In the genomic region with DNA sequence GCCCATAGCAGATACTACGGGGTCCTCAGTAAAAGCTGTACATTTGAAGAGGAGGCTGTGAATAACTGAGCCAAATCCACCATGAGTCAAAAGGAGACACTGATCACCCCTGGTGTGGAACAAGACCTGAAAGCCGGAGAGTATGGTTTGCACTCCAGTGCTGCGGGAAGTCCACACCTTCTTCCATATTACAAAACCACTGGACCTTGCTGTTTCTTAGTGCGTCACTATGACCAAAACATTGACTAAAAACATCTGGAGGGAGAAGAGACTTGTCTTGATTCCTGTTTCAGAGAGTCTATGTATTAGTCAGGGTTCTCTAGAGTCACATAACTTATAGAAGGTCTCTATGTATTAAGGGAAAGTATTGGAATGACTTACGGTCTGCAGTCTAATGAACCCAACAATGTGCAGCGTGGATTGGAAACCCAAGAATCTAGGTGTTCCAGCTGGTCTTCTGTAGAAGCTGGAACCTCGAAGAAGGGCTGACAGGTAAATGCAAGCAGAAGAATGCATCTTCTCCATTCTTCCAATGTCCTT, we compare ENCODE assay signal across 8 mouse cellular contexts. TPM values are rescaled to one million over a fixed set of nuclear protein-coding genes. Genes with fewer than 3 reads are reported as not detected.
DNase-seq lines count a peak whose midpoint lies in the region; ATAC-seq and TF ChIP-seq lines count a peak whose summit lies in the region.

Gene Gpcpd1 (minus strand): TSS at position 490 of the 540 bp plus-strand sequence.

- H3K36me3 ChIP-seq in embryonic facial prominence, embryonic 14.5 days (ENCODE audit: control insufficient read depth, insufficient read depth, low read length): no peaks in the 10 kb centered on the region
- no peaks in the 10 kb centered on the region for H3K36me3 ChIP-seq in heart, embryonic 15.5 days
- no peaks in the 10 kb centered on the region for H3K36me3 ChIP-seq in neural tube, embryonic 14.5 days (ENCODE audit: control insufficient read depth, insufficient read depth, low read length)

- peak within 1 kb of the TSS; percentile 11; the same call in 1 of the 2 replicates for H3K27ac ChIP-seq in embryonic facial prominence, embryonic 14.5 days (replicated peaks; ENCODE audit: low read depth, low read length)
- 0 out of 2 replicates have a peak within 1 kb of the TSS, but pooled peaks have one; percentile 24 for H3K27ac ChIP-seq in heart, embryonic 15.5 days
- no peak within 1 kb of the TSS for H3K27ac ChIP-seq in neural tube, embryonic 14.5 days (ENCODE audit: low read depth, low read length)

- 94% methylated on average over 7 of the region's 7 CpGs for WGBS in lung, adult 2 months
- WGBS in embryonic facial prominence, embryonic 14.5 days: 96% methylated on average over 7 of the region's 7 CpGs
- 87% methylated on average over 7 of the region's 7 CpGs for WGBS in heart, embryonic 15.5 days
- 93% methylated on average over 7 of the region's 7 CpGs for WGBS in neural tube, embryonic 14.5 days

- no peak for TF ChIP-seq CTCF in lung, adult 2 months (IDR thresholded peaks at IDR 0.05; ENCODE audit: insufficient read depth, low read length)

- H3K4me1 ChIP-seq in lung, adult 2 months (ENCODE audit: control insufficient read depth, insufficient read depth, low read length): peaks cover 2% of the 10 kb centered on the region; the same call in 1 of the 2 replicates
- peaks cover 2% of the 10 kb centered on the region for H3K4me1 ChIP-seq in embryonic facial prominence, embryonic 14.5 days (ENCODE audit: control insufficient read depth, insufficient read depth, low read length)
- peaks cover 28% of the 10 kb centered on the region for H3K4me1 ChIP-seq in heart, embryonic 15.5 days (replicated peaks)
- no peaks in the 10 kb centered on the region for H3K4me1 ChIP-seq in neural tube, embryonic 14.5 days (ENCODE audit: control insufficient read depth, insufficient read depth, low read length)

- no peak for TF ChIP-seq POLR2A in lung, adult 2 months (IDR thresholded peaks at IDR 0.05; ENCODE audit: borderline replicate concordance, extremely low read depth, low read depth, low read length)

- ATAC-seq in embryonic facial prominence, embryonic 14.5 days (ENCODE audit: low read depth): no peak
- ATAC-seq in heart, embryonic 15.5 days (replicated peaks; ENCODE audit: insufficient number of reproducible peaks, insufficient read depth, low FRiP score, low read depth): no peak
- no peak for ATAC-seq in neural tube, embryonic 14.5 days (ENCODE audit: low read depth)

- no peak within 1 kb of the TSS for H3K4me2 ChIP-seq in embryonic facial prominence, embryonic 14.5 days (ENCODE audit: low read depth, low read length)
- no peak within 1 kb of the TSS for H3K4me2 ChIP-seq in heart, embryonic 15.5 days
- H3K4me2 ChIP-seq in neural tube, embryonic 14.5 days (ENCODE audit: low read depth, low read length): no peak within 1 kb of the TSS

- no peaks in the 10 kb centered on the region for H3K27me3 ChIP-seq in embryonic facial prominence, embryonic 14.5 days (replicated peaks; ENCODE audit: control insufficient read depth, insufficient read depth, low read length)
- no peaks in the 10 kb centered on the region for H3K27me3 ChIP-seq in heart, embryonic 15.5 days
- H3K27me3 ChIP-seq in neural tube, embryonic 14.5 days (ENCODE audit: control insufficient read depth, insufficient read depth, low read length): no peaks in the 10 kb centered on the region

- no peak within 1 kb of the TSS for H3K9ac ChIP-seq in embryonic facial prominence, embryonic 14.5 days (ENCODE audit: low read depth, low read length)
- H3K9ac ChIP-seq in heart, embryonic 15.5 days: no peak within 1 kb of the TSS
- no peak within 1 kb of the TSS for H3K9ac ChIP-seq in neural tube, embryonic 14.5 days (replicated peaks; ENCODE audit: low read depth, low read length)

- intact Hi-C loops in left cerebral cortex, postnatal 36 days (cut with DNase I): no loop called here

- DNase-seq in lung, adult 2 months: no peak
- DNase-seq in lung, adult 18-20 months: no peak
- DNase-seq in embryonic facial prominence, embryonic 14.5 days (ENCODE audit: low spot score): no peak
- DNase-seq in left cerebral cortex, postnatal 36 days (ENCODE audit: low spot score in 2 of 2): no peak
- DNase-seq in embryo, embryonic 10.5 days (ENCODE audit: low spot score): no peak
- no peak for DNase-seq in urinary bladder, postnatal 25 days (ENCODE audit: low spot score)

- no peaks in the 10 kb centered on the region for H3K9me3 ChIP-seq in embryonic facial prominence, embryonic 14.5 days (ENCODE audit: control insufficient read depth, low read length)
- no peaks in the 10 kb centered on the region for H3K9me3 ChIP-seq in heart, embryonic 15.5 days (replicated peaks)
- no peaks in the 10 kb centered on the region for H3K9me3 ChIP-seq in neural tube, embryonic 14.5 days (ENCODE audit: control insufficient read depth, low read length)

- no peak within 1 kb of the TSS for H3K4me3 ChIP-seq in lung, adult 2 months (replicated peaks; ENCODE audit: extremely low read depth, low read depth, low read length)
- H3K4me3 ChIP-seq in embryonic facial prominence, embryonic 14.5 days (ENCODE audit: low read depth, low read length): no peak within 1 kb of the TSS
- no peak within 1 kb of the TSS for H3K4me3 ChIP-seq in heart, embryonic 15.5 days
- no peak within 1 kb of the TSS for H3K4me3 ChIP-seq in neural tube, embryonic 14.5 days (ENCODE audit: low read depth, low read length)

RNA-seq across cellular contexts. Expression of gene Gpcpd1, which starts in this region (rescaled TPM):
- 7.2 and 12.4 TPM in 2 replicates for polyA plus RNA-seq in lung, adult 2 months (2012; rRNA removed)
- polyA plus RNA-seq in embryonic facial prominence, embryonic 14.5 days (2014; fragmentation: Nextera tagmentation; extraction: Ambion mirVana): 40.4 and 49.0 TPM in 2 replicates
- polyA plus RNA-seq in heart, embryonic 15.5 days (2015; fragmentation: Nextera tagmentation; extraction: Ambion mirVana): 28.4 and 36.0 TPM in 2 replicates
- total RNA-seq in left cerebral cortex, postnatal 36 days (2021): 10 to 100 TPM; 92.9 to 94.2 TPM
- polyA plus RNA-seq in neural tube, embryonic 14.5 days (2014; fragmentation: Nextera tagmentation; extraction: Ambion mirVana): 103 and 108 TPM in 2 replicates
